Mouse (Mus musculus): ENCODE measurements around the gene Map3k7.

Map3k7 gene

GRCm38 (mm10) chr4:31963354-31964193 lies at the start of gene Map3k7:
Gene Map3k7 (plus strand): TSS chr4:31964097.
- DNase-seq (ENCODE audit: inconsistent ontology term), result peak; percentile 97

- DNase-seq (ENCODE audit: inconsistent ontology term), result no peak
These were observed 48.8 kb upstream of the Map3k7 start for GRCm38 (mm10) chr4:31915114-31915513.

- DNase-seq (ENCODE audit: inconsistent ontology term), result no peak
These were observed 45.2 kb upstream of the Map3k7 start for GRCm38 (mm10) chr4:31918717-31919116.

GRCm38 (mm10) chr4:31922215-31922614 lies 41.7 kb upstream of the Map3k7 start:
- no peak for DNase-seq (ENCODE audit: inconsistent ontology term)

GRCm38 (mm10) chr4:31923437-31923836 lies 40.5 kb upstream of the Map3k7 start:
- no peak for DNase-seq (ENCODE audit: inconsistent ontology term)

- no peak for DNase-seq (ENCODE audit: inconsistent ontology term)
These were observed 39.4 kb upstream of the Map3k7 start for GRCm38 (mm10) chr4:31924301-31925185.

GRCm38 (mm10) chr4:31933171-31933570 lies 30.7 kb upstream of the Map3k7 start:
- DNase-seq (ENCODE audit: inconsistent ontology term), result no peak

GRCm38 (mm10) chr4:31935831-31936306 lies 28.0 kb upstream of the Map3k7 start:
- DNase-seq (ENCODE audit: inconsistent ontology term), result no peak

GRCm38 (mm10) chr4:31936358-31936757 lies 27.5 kb upstream of the Map3k7 start:
- DNase-seq (ENCODE audit: inconsistent ontology term), result no peak

- DNase-seq (ENCODE audit: inconsistent ontology term), result no peak
These were observed 27.0 kb upstream of the Map3k7 start for GRCm38 (mm10) chr4:31936911-31937375.

GRCm38 (mm10) chr4:31937376-31938281 lies 26.3 kb upstream of the Map3k7 start:
- DNase-seq (ENCODE audit: inconsistent ontology term), result peak; percentile 48

GRCm38 (mm10) chr4:31938416-31939106 lies 25.3 kb upstream of the Map3k7 start:
- DNase-seq (ENCODE audit: inconsistent ontology term), result peak; percentile 76

- DNase-seq (ENCODE audit: inconsistent ontology term), result peak; percentile 84
These were observed 22.3 kb upstream of the Map3k7 start for GRCm38 (mm10) chr4:31941616-31942015.

- DNase-seq (ENCODE audit: inconsistent ontology term), result no peak
These were observed 20.9 kb upstream of the Map3k7 start for GRCm38 (mm10) chr4:31943045-31943444.

- no peak for DNase-seq (ENCODE audit: inconsistent ontology term)
These were observed 438 bp downstream of the Map3k7 start for GRCm38 (mm10) chr4:31964194-31964875.

- no peak for DNase-seq (ENCODE audit: inconsistent ontology term)
These were observed 1.3 kb downstream of the Map3k7 start for GRCm38 (mm10) chr4:31965208-31965607.

GRCm38 (mm10) chr4:31971437-31971836 lies 7.5 kb downstream of the Map3k7 start:
- DNase-seq (ENCODE audit: inconsistent ontology term), result no peak

- no peak for DNase-seq (ENCODE audit: inconsistent ontology term)
These were observed 8.3 kb downstream of the Map3k7 start for GRCm38 (mm10) chr4:31972181-31972580.

- no peak for DNase-seq (ENCODE audit: inconsistent ontology term)
These were observed 11.5 kb downstream of the Map3k7 start for GRCm38 (mm10) chr4:31975260-31975950.
